Mouse (Mus musculus): Measurements from ENCODE around the gene Gm6871.
"Not testable (repeated sequence)": the region's sequence is repeated elsewhere in the genome, so short reads cannot be mapped to it uniquely, and the experiment has no call there.

The Gm6871 gene

GRCm38 (mm10) chr7:41573562-41573961, at the start of gene Gm6871:
Gene Gm6871 (minus strand): TSS chr7:41573662.
- in situ Hi-C loops (cut with MboI, MseI) = loop anchor here (10.0 kb wide), 1 partner anchor 1489 kb away; no protein-coding TSS in a partner anchor

GRCm38 (mm10) chr7:41616241-41616640, 42.8 kb upstream of the Gm6871 start:
- in situ Hi-C loops (cut with MboI, MseI) = not testable (repeated sequence)

GRCm38 (mm10) chr7:41611654-41612053, 38.2 kb upstream of the Gm6871 start:
- in situ Hi-C loops (cut with MboI, MseI) = no loop called here

- in situ Hi-C loops (cut with MboI, MseI) = loop anchor here (25.0 kb wide), 1 partner anchor 1687 kb away; no protein-coding TSS in a partner anchor
These were observed 26.6 kb upstream of the Gm6871 start for GRCm38 (mm10) chr7:41599932-41600548.

GRCm38 (mm10) chr7:41599034-41599813, 25.8 kb upstream of the Gm6871 start, which contains the start of gene 2610021A01Rik:
Gene 2610021A01Rik (plus strand): TSS chr7:41599230.
- in situ Hi-C loops (cut with MboI, MseI) = loop anchor here (25.0 kb wide), 1 partner anchor 1688 kb away; no protein-coding TSS in a partner anchor

- in situ Hi-C loops (cut with MboI, MseI) = loop anchor here (25.0 kb wide), 1 partner anchor 1689 kb away; no protein-coding TSS in a partner anchor
These were observed 25.2 kb upstream of the Gm6871 start for GRCm38 (mm10) chr7:41598615-41599014.

GRCm38 (mm10) chr7:41587831-41588230, 14.4 kb upstream of the Gm6871 start:
- in situ Hi-C loops (cut with MboI, MseI) = loop anchor here (25.0 kb wide), 1 partner anchor 1699 kb away; no protein-coding TSS in a partner anchor

- in situ Hi-C loops (cut with MboI, MseI) = loop anchor here (25.0 kb wide), 1 partner anchor 1705 kb away; no protein-coding TSS in a partner anchor
These were observed 8.6 kb upstream of the Gm6871 start for GRCm38 (mm10) chr7:41582028-41582427.

GRCm38 (mm10) chr7:41577956-41578355, 4.5 kb upstream of the Gm6871 start:
- in situ Hi-C loops (cut with MboI, MseI) = loop anchor here (10.0 to 25.0 kb wide), 2 partner anchors 1493 to 1709 kb away; no protein-coding TSS in a partner anchor

GRCm38 (mm10) chr7:41560681-41561080, 12.8 kb downstream of the Gm6871 start:
- in situ Hi-C loops (cut with MboI, MseI) = loop anchor here (10.0 kb wide), 1 partner anchor 786 kb away; no protein-coding TSS in a partner anchor

GRCm38 (mm10) chr7:41512672-41513071, 60.8 kb downstream of the Gm6871 start:
- in situ Hi-C loops (cut with MboI, MseI) = no loop called here

- in situ Hi-C loops (cut with MboI, MseI) = no loop called here
These were observed 61.3 kb downstream of the Gm6871 start for GRCm38 (mm10) chr7:41512207-41512606.

- in situ Hi-C loops (cut with MboI, MseI) = loop anchor here (10.0 kb wide), 1 partner anchor 1848 kb away; no protein-coding TSS in a partner anchor
These were observed 71.1 kb downstream of the Gm6871 start for GRCm38 (mm10) chr7:41502402-41502801.

- in situ Hi-C loops (cut with MboI, MseI) = loop anchor here (10.0 kb wide), 1 partner anchor 1846 kb away; no protein-coding TSS in a partner anchor
These were observed 73.1 kb downstream of the Gm6871 start for GRCm38 (mm10) chr7:41500151-41500934.

GRCm38 (mm10) chr7:41499389-41500049, 73.9 kb downstream of the Gm6871 start, which contains the start of the genes Gm20449 and AW146154:
Gene Gm20449 (minus strand): TSS chr7:41499417.
Gene AW146154 (minus strand): TSS chr7:41499890.
- in situ Hi-C loops (cut with MboI, MseI) = loop anchor here (5.0 to 10.0 kb wide), 3 partner anchors 97 to 1845 kb away; partner anchors contain the start of gene Zfp788

GRCm38 (mm10) chr7:41499018-41499388, 74.5 kb downstream of the Gm6871 start:
- in situ Hi-C loops (cut with MboI, MseI) = loop anchor here (5.0 kb wide), 2 partner anchors 97 to 133 kb away; partner anchors contain the start of gene Zfp788

- in situ Hi-C loops (cut with MboI, MseI) = loop anchor here (5.0 kb wide), 2 partner anchors 96 to 134 kb away; partner anchors contain the start of gene Zfp788
These were observed 75.0 kb downstream of the Gm6871 start for GRCm38 (mm10) chr7:41498464-41498863.

GRCm38 (mm10) chr7:41497871-41498270, 75.6 kb downstream of the Gm6871 start:
- in situ Hi-C loops (cut with MboI, MseI) = loop anchor here (5.0 kb wide), 2 partner anchors 96 to 134 kb away; partner anchors contain the start of gene Zfp788
